Mouse (Mus musculus): ENCODE data around the gene Abcg5. TPM values are rescaled to one million over a fixed set of nuclear protein-coding genes. Genes with fewer than 3 reads are reported as not detected.
A peak's percentile ranks its signal among the peaks of the same experiment; 100 is the strongest.

Gene Abcg5
- total RNA-seq, 1 experiment from 2014 or later = 0.12 TPM

GRCm38 (mm10) chr17:84685286-84685685 lies 2.5 kb upstream of the Abcg5 start:
- DNase-seq = no peak

- no peak for DNase-seq
Measured at GRCm38 (mm10) chr17:84684284-84684683, 1.5 kb upstream of the Abcg5 start.

DNA sequence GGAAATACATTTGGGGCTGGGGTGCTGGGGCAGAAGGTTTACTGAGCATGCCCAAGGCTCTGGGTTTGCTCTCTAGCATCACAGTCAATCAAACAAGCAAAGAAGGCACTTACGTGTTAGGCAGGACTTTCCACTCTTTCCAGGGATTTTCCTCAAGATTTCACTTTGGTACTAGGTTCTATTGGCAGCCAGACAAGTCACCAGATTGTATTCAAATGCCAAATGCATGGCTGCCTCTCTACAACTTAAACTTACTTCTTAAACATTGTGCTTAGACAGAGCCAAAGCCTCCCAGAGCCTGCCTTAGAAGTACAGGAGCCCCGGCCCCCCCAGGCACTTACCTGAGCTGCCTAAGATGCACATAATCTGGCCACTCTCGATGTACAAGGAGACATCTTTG lies 1.1 kb downstream of the Abcg5 start:
- no peak for DNase-seq

DNA sequence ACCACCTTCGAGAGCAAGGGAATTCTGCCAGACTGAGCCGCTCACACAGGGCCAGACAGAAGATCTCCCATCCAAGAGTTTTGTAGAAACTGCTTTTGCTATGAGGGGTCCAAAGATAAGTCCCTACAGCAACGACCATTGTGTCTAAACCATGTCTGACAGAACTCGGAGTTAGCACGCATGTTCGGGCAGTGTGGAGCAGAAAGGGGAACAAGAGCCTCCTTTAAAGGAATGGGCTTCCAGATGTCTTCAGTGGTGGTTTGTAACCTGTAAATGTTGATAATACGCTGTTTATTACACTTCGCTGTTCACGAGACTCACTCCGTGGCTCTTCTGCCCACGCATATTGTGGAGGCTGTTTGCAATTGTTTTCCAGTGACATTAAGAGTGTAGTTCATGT lies 5.2 kb downstream of the Abcg5 start:
- no peak for DNase-seq

DNA sequence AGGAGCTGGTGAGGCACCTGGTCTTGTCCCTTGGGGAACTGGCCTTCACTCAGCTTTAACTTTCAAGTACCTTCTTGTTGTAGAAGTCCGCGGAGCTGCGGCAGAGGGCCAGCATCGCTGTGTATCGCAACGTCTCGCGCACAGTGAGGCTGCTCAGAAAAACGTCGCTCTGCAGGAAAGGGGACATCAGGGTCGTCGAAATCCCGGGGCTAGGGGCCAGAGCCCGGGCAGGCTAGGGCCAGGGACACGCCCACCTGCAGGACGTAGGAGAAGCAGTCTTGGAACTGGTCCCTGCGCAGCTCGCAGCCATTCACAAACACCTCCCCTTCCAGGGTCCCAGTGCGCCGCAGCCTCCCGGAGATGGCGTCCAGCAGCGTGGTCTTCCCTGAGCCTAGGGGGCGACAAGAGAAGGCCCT lies 6.9 kb downstream of the Abcg5 start, which contains the start of gene Abcg8:
TSS of gene Abcg8 (plus strand) at position 352 of the 416 bp plus-strand sequence.
- DNase-seq = peak; percentile 10

DNA sequence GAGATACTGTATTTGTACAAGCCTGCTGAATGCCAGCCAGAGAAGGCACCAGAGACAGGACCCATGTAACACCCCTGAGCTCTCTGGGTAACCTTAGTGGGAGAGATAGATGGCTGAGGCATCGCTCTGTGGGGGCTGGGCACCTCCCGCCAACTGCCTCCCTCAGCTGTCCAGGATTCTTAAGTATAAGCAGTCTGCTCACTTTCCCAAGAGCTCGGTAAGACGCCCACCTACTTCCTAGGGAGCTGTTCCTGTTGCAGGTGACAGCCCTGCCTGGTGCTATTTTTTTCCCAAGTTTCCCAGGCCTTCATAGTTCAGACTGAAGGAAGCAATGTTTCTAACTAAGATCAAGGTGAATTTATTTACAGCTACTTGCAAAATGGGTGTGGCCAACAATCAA lies 7.6 kb downstream of the Abcg5 start:
- no peak for DNase-seq

- no peak for DNase-seq
Measured at GRCm38 (mm10) chr17:84674048-84674447, 8.8 kb downstream of the Abcg5 start.

GRCm38 (mm10) chr17:84672376-84673369 lies 10.1 kb downstream of the Abcg5 start:
- DNase-seq = no peak

DNA sequence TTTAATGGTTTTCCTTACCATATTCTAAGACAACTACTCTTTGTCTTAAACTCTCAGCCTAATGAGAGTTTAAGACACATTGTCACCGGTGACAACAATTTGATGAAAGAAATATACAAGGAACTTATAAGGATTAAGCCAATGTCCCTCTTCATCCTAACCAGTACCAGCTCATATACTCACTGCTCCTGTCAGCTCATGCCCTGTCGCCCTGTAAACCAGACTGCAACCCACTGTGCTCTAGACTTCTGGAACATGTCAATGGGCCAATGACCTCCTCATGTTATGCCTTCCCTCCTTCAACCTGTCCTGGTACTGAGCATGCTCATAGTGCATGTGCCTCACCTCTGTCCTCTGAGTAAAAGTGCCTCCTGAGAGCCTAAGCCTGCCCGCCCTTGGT lies 15.0 kb downstream of the Abcg5 start:
- DNase-seq = no peak

- DNase-seq = no peak
Measured at GRCm38 (mm10) chr17:84665691-84666090, 17.1 kb downstream of the Abcg5 start.

DNA sequence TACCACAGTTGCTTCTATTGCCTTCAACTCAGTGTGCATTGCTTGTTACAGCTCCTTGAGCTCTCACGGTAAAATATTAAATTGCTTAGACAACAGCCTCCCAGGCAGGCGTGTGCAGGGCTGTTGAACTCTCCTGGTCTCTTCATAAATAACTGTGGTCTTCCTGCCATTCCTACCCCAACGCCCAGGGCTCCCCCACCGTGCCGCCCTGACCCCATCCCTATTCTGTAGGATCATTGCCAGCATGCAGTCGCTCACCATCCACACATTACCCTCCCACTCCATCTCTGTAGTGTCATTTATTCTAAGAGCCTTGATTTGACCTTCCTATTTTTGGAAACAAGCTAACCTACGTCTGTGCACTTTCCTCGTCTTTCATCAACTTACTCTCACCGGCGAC lies 17.8 kb downstream of the Abcg5 start:
- DNase-seq = no peak

GRCm38 (mm10) chr17:84658951-84659350 lies 23.9 kb downstream of the Abcg5 start:
- no peak for DNase-seq

DNA sequence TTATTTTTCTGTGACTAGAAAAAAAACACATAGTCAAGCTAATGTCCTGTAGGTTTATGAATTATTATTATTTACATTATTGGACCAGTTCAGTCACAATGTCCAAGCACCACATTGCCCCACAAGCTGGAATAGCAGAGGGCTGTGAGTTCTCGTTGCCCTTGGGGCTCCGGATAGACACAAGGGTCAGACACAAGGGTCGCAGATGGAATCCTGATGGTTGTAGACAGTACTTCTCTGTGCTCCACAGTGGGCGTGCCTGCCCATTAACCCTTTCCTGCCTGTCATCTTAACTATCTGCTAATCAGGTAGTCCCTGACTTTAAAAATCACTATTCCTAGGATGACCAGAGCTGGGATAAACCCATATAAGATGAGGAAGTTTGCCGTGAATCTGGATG lies 24.6 kb downstream of the Abcg5 start:
- DNase-seq = no peak

- no peak for DNase-seq
Measured at GRCm38 (mm10) chr17:84657782-84658181, 25.0 kb downstream of the Abcg5 start.

GRCm38 (mm10) chr17:84657422-84657732 lies 25.4 kb downstream of the Abcg5 start:
- DNase-seq = no peak

- no peak for DNase-seq
Measured at GRCm38 (mm10) chr17:84656653-84657421, 26.0 kb downstream of the Abcg5 start.

DNA sequence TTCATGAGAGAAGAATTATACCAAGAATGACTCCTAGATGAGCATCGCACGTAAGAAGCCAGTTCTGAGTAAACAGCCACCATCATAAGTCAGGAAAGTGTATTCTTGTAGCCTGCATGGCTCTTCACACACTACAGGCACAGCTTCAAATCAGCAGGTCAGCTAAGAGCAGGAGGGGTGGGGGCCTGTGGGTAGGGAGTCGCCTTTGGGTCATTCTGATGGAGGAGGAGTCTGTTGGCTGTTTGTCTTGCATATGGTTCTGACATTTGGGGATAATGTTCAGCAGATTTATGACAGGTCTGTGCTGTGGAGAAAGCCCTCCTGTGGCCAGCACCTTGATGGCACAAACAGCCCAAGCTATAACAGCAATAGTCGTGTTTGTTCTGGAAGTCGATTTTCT lies 26.6 kb downstream of the Abcg5 start:
- DNase-seq = no peak

DNA sequence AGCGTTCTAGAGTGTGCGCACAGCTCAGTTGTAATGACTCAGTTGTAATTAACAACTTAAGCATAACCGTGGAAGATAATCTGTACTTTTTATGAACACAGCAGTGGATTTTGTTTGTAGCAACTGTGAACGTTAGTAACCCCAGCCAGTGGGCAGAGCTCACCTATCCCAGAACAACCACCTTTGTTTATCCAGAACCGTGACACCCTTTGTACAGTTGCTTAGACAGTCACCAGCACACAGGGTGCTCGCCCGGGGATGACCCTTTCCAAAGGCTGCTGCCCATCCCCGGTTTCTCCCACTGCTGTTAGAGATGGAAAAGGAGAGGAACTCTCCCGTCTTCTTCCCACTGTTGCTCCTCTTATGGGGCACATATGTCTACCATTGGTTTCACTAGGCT lies 29.3 kb downstream of the Abcg5 start:
- DNase-seq = no peak

- DNase-seq = no peak
Measured at GRCm38 (mm10) chr17:84650302-84651017, 32.4 kb downstream of the Abcg5 start.

DNA sequence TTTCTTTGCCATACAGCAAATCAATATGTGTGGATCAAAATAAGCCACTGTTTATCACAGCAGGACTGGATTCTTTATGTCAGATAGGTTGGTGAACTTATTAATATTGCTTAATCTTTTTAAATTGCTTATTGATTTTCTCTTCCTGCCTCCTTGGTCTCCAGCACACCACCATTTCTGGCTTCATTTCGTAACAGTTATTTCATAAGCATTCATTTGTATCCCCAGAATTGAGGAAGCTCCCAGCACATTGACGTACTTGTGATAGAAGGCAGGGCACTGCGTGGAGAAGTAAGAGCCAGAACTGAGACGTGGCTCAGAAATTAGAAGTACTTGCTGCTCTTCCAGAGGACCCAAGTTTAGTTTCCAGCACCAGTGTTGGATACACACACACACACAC lies 35.2 kb downstream of the Abcg5 start:
- DNase-seq = no peak

- no peak for DNase-seq
Measured at GRCm38 (mm10) chr17:84646477-84646876, 36.3 kb downstream of the Abcg5 start.

- no peak for DNase-seq
Measured at GRCm38 (mm10) chr17:84645894-84646293, 36.9 kb downstream of the Abcg5 start.

DNA sequence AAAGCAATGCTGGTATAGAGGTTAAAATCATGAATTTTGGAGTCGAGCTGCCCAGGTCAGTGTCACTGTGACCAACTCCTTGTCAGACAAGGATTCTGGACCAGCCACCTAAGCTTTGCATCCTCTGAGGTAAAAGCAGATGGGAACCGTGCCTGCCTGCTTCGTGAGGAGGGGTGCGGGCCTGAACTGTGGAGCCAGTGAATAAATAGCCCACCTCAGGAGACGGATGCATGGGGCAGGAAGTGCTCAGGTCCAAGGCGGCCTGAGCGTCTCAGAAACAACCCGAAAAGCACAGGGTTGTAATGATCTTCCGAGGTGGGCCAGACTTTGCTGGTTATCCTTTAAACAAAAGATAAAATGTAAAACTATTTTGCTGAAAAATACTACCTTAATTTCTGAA lies 37.7 kb downstream of the Abcg5 start:
- DNase-seq = no peak

Measured in adrenal gland, postnatal 25 days (tissue).